Mouse (Mus musculus): ENCODE results near the gene Rab5b.
A peak's percentile ranks its signal among the peaks of the same experiment; 100 is the strongest.

Rab5b gene

DNA sequence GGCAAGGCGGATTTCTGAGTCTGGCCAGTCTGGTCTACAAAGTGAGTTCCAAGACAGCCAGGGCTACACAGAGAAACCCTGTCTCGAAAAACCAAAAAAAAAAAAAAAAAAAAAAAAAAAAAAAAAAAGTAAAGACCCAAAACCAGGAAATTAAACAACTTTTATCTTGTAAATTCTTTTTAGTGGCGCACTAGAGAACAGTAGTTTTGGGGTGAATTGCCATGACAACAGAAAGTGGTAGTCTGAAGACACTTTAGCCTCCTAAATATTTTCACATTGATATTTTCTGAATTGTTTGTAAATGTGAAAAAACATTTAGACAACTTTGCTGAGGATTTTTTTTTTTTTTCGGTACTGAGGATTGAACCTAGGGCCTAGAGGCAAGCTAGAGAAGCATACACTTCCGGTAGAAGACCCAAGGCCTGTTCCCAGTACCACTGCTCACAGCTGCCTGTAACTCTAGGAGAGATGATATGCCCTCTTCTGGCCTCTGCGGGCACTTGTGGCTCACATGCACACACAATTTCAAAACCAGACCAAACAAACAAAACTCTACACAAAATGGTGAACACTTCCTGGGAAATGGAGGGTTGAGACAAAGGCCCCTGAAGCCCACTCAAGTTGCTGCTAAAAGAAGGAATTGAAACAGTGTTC lies 1.1 kb upstream of the Rab5b start:
- no peak for DNase-seq

DNA sequence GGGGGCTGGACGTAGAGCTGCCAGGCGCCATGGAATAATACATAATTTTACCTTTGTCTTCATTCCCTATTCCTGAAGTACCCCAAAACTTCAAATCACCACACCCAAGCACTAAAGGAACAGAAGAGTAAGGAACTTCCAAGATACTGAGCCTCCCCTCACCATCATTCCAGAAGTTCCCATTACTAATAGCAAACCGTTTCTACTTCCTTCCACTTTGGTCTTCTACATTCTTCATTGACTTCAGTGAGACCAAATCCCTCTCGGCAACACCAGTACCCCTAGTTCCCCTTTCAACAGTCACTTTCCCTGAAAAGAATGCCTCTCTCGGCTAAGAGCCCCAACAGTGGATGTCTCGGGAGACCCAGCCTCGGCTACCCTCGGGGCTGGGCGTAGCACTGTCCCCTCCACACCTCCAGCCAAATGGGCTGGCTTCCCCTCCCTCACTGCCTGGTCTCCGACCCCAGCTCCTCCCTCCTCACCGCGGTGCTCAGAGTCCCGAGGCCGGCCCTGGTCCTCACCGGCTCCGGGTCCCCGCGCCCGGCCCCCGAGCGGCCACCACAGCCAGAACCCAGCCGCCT lies 563 bp downstream of the Rab5b start:
- DNase-seq, result no peak

DNA sequence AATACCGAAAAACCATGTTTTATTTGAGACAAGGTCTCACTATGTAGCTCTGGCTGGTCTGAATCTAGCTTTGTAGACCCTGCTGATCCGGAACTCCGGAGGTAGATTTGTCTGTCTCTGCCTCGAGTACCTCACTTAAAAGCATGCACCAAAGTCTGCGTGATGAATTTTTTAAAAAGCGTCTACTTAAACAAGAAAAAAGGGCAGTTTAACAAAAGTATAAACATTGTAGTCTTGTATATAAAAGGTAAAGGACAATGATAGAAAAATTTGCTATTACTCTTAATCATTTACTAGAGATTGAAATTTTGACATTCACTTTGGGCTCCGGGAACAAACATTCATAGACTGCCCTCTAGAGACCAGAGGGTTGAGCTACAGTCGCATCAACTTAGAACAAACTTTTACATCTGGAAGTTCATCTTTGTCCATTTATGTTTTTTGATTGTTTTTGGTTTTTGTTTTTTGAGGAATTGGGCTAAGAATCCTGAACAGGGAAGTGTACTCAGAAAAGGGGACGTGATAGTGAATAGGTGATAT lies 21.5 kb downstream of the Rab5b start:
- DNase-seq, result no peak

DNA sequence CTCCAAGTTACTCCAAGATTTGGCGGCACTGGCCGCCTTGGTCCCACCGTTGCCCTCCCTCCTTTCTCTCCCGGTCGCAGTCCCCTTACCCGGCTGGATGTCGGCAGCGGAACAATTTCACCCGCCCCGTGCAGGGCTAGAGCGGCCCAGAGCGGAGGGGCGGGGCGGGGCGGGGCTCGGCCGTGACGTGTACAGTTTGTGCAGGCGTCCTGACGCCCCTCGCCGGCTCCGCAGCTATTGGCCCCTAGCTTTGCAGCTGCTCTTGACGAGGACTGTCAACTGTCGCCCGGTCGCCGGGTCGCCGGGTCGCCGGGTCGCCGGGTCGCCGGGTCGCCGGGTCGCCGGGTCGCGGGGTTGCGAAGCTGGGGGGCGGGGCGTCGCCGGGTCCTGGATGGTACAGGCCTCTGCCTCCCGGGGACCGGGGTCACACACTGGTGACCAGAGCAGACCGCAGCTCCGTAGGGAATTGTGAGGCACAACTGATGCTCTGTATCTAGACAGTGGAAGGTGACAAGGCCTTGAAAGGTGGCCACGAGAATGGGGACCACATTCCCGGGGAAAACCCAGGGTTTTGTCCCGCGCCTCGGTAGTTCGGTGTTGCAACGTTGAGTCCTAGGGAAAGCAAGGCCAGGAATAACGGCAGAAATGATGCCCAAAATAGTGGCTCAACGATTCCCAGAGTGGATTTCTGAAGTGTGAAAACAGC lies 22.1 kb downstream of the Rab5b start, which contains the start of gene Suox:
Suox (minus strand) TSS at position 311 of the 706 bp plus-strand sequence.
- peak; percentile 74 for DNase-seq

DNA sequence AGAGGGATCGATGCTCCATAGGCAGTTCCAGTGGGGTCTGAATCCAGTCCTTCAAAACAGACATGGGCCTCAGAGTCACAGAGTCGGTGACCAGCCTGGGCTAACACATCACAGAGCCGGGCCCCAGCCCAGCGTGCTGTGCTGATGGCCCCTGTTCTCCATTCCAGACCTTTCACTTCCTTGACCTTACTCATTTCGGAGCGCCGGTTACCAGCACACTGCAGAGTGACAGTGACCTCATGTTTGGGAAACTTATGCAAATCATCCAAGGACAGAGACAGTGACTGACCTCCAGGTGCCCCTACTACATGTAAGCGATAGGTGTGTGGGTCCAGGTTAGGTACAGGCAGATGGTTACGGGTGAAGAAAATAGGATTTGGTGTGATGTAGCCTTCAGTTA lies 24.9 kb downstream of the Rab5b start:
- DNase-seq, result no peak

DNA sequence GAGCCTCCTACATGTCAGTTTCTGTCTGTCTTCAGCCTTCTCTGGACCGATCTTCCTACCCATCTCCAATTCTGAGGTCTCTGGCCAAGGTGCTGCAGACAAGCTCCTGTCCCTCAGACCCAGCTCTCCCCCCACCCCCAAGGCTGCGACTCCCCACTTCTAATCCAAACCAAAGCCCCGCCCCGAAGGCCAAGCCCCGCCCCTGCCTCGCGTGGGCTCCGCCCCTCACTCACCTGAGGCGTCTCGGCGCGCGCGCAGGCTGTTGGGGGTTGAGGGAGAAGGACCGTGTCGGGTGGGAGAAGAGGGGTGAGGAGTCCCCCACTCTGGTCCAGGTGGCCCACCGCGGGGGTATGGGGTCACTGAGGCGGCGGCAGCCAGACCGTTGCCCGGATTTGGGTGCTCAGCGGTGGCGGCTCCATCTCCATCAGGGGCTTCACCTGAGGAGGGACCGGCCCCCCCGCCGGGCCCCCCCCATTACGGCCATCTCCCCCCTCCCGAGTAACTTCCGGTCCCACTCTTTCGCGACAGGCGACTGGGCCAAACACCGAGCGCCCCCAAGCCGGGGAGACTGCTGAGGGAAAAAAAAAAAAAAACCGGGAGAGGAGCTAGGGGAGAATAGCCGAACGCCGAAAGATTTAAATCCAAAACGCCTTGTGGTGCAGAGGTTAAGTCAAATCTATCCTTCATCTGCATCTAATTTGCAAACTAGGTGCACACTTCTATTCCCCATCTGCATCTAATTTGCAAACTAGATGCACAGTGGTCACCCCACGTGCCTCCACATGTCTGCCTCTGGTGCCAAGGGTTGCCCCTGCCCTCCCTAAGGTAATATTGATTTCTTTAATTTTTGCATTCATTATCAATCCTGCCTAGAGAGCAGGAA lies 27.0 kb downstream of the Rab5b start:
- DNase-seq, result peak; percentile 86

DNA sequence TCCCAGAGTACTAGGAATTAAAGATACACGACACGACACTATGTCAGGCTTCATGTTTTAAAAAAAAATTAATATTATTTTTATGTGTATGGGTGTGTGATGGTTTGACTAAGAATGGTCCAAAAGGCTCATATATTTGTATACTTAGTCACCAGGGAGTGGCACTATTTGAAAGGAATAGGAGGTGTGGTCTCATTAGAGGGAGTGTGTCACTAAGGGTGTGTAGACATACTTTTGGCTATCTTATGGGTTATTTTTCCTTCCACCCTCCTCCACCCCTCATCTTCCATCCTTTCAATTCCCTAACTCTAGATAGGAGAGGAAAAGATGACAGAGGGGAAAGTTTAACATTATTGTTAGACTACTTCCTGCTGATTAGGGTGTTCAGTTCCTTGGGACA lies 30.3 kb downstream of the Rab5b start:
- DNase-seq, result no peak

DNA sequence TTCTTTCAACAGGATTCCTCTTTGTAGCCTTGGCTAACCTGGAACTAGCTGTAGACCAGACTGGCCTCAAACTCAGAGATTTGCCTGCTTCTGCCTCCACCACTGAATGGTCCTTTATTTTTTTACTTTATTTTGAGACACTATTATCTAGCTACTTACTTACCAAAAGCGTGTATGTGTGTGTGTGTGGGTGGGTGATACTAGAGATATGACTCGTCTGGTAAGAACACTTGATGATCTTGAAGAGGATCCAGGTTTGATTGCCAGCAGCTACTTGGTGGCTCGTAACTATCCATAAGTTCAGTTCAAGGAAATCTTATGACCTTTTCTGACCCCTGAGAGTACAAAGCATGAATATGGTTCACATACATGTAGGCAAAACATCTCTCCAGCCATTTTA lies 30.8 kb downstream of the Rab5b start:
- DNase-seq, result no peak

DNA sequence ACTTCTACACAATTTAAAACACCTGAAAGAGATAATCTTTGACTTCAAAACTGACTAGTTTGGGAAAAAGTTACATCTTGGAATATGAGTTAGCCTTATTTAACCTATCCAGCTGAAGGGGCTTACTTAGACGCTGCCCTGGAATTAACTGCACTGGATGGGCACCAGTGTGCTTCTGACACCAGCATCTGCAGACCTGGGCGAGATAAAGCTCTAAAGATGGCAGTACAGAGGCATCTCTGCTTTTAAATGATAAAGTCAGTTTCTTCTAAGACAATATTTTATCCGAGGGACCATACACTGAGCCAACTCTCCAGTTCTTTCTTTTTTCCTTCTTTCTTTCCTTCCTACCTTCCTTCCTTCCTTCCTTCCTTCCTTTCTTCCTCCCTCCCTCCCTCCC lies 31.3 kb downstream of the Rab5b start:
- no peak for DNase-seq

DNA sequence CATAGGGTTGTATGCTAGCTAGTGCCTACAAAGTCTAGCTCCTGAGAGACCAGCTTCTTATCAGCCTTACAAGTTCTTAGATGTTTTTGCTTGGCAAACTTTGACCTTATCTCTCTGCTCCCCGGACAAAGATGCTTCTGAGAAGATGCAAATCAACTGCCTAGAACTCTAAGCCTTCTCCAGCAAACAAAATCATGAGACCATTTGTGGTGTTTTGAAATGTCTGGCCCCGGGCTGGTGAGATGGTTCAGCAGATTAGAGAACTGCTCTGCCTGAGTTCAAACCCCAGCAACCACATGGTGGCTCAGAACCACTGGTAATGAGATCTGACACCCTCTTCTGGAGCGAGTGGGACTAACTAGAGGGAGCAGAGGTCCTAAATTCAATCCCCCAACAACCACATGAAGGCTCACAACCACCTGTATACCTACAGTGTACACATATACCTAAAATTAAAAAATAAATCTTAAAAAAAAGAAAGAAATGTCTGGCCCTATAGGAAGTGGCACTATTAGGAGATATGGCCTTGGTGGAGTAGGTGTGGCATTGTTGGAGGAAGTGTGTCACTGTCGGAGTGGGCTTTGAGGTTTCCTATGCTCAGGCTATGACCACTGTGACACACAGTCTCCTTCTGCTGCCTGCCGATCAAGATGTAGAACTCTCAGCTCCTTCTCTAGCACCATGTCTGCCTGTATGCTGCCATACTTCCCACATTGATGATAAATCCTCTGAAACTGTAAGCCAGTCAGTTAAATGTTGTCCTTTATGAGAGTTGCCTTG lies 32.4 kb downstream of the Rab5b start:
- no peak for DNase-seq

DNA sequence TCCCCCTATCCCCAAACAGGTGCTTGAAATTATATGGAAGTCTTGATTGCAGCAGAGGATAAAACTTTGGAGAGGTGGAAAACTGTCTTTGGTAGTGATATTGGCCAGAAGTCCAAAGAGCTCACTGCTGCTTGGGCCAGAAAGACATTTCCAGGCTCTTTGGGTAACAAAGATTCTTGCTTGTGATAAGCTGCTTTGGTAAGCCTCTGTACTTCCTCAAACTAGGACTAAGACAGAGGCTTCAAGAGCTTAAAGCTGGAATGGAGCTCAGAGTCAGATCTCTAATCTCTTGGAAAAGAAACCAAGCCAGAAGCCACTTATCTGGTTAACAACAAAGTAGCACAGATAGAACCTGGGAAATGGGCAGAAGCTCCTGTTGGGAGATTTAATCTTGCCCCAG lies 33.6 kb downstream of the Rab5b start:
- DNase-seq, result no peak

DNA sequence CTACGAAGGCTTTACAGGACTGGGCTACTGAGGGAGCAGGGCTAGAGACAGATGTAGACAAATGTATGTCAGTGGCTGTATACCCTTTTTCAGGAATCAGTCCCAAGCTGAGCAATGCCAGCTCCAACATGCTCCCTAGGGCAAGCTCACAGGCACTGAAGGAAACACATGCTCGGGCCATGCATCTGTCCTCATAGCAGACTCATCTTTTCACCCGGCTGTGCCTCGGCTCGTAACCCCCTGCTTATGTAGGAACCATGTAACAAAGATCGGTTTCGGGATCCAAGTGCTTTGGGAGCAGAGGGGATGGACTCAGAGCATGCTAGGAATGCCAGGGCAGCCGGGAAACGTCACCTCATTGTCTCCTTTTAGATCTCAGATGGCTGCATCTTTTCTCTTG lies 36.6 kb downstream of the Rab5b start:
- no peak for DNase-seq

DNA sequence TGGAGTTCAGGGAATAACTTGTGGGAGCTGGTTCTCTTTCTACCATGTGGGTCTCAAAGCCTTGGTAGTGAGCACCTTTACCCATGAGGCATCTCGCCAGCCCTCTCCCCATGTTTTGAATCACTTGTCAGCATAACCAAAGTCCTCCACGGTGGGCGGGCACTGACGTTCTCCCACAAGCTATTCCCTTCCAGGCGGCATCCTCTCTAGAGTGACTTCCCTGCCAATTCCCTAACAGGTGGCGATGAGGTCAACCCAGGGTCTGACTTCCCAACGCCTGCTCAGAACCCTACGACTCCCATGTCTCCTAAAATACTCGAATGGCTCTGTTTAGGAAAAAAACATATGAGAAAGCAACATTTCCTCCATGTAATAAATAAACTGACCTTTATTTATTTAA lies 38.2 kb downstream of the Rab5b start:
- DNase-seq, result no peak

DNA sequence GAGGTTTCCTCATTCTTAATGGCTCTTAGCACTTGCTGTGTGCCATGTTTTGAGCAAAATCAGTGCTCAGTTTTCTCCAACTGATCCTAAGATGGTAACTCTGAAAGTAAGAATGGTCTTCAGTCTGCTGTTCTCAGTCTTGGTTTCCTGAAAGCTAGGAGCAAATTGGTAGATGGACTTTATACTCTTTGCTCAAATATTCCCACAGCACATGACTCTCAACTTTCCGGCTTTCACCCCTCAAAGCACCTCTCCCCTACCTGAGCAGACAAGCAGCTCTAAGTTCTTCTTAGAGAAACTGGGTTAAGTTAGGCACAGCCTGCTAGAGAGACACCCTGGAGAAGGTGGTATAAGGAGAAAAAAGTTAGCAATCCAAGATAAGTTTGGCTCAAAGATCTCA lies 39.3 kb downstream of the Rab5b start:
- no peak for DNase-seq

DNA sequence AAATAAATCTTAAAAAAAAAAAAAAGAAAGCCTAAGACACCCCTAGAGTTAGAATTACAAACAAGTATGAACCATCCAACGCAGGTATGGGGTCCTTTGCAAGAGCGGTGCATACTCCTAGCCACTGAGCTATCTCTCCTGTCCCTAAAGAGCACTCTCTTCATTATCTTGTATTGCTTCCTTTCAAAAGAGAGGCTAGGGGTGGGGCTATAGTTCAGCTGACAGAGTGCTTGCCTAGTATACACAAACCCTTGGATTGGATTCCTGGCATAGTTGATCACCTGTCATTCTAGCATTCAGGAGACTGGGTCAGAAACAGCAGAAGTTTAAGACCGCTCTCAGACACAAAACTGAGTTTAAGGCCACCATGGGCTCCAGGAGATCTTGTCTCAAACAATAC lies 40.8 kb downstream of the Rab5b start:
- no peak for DNase-seq

DNA sequence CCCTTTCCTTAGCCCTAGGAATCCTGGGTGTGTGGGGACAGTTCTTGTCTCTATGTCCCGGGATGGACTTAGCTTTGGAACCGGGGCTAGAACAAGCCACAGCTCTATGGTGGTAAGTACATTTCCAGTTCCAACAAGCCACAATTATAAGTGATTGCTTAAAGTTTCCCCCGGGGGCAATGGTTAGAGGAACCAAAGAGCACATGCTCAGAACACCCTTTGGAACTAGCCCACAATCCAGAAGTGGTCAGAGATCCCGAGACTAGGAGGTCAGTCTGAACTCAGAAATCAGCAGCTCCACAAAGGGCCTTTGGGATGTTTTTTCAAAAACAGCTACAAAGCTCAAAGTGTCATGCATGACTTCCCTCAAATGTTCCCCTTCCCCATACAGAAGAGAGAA lies 42.2 kb downstream of the Rab5b start:
- no peak for DNase-seq

DNA sequence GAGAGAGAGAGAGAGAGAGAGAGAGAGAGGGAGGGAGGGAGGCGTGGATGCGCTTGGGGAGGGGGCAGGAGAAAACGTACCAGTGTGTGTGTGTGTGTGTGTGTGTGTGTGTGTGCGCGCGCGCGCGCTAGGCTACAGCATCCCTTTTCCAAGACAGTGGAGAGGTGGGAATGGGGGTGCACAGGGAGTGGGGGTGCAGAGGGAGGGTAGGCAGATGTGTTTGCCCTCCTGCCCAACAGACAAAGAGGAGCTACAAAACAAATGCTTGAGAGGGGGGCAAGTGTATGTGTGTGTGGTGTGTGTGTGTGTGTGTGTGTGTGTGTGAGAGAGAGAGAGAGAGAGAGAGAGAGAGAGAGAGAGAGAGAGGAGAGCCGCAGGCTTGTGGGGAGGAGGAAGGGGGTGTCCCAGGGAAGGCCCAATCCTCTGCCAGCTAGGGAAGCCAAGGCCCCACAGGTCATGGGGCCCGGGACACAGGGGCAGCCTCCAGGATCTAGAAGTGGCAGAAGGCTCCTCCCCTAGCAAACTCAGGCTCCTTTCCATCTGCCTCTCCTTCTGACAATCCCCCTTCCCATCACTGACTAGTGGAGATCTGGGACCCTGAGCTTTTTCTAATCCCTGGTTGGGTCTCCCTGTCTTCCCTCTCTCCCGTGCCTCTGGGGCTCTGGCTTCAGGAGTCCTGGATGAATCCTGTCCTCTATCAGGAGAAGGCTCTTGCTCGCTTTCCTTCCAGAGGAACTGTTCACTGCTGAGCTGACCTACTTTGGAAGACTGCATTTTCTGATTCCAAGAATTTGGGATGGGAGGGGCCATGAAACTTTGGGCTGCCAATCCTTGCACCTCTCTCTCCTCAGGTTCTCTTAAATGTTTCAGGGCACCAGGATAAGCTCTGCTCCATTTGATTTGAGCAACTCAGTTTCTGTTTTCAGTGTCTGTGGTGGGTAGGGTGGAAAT lies 49.6 kb downstream of the Rab5b start:
- DNase-seq, result peak; percentile 35

DNA sequence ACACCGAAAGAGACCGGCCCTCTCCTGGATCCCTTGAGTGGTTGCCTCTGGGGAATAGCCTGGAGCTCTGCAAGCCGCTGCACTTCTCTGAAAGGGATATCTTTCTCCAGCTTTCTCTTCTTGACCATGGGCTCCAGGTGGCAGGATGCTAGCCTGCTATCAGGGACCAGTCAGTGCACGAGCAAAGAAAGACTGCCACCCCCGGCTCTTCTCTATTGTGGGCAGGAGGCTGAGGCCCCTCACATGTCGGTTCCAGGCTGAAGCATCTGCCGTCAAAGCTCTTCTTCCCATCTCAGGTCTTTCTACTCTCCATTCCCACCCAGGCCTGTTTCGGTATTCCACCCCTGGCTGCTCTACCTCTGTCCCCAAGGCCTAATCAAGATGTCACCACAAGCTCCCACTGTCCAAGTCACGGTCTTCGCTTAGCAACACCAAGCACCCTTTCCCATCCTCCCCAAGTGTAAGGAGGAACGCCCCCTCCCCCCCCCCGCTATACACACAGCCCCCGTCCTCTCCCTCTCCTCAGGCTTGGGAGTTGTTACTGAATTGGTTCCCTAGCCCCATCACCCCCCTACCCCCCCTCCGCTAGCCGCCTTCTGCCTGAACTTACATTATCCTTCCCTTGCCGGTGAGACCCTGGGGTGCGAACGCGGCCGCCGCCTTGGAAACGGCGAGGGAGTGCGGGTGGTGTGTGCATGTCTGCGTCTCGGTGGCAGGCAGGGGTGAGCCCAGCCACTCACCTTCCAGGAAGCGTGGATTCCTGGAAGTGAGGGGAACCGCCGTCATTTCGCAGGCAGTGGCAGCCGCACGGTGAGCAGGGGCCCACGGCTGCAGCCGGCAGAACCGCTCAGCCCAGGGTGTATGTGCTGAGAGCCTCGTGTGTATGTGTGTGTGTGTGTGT lies 50.7 kb downstream of the Rab5b start, which contains the start of gene Ikzf4:
Ikzf4 (minus strand) TSS at position 881 of the 901 bp plus-strand sequence.
- DNase-seq, result peak; percentile 45

DNA sequence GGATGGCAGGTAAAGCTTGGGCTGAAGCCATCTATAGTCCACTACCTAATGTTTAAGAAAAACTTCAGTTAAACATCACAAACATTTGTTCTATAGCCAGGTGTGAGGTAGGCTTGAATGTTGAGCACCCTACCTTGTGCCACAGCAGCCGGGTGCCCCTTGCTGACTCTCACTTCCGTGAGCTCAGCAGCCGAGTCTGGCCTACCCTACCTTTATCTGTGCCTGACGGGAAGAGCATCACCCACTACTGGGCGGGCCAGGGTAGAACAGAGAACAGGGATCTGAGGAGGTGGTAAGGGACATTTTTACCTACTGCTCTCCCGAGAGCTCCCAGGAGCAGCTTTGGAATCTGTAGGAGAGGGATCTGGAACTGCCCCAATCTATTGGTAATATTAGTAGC lies 53.3 kb downstream of the Rab5b start:
- DNase-seq, result no peak

DNA sequence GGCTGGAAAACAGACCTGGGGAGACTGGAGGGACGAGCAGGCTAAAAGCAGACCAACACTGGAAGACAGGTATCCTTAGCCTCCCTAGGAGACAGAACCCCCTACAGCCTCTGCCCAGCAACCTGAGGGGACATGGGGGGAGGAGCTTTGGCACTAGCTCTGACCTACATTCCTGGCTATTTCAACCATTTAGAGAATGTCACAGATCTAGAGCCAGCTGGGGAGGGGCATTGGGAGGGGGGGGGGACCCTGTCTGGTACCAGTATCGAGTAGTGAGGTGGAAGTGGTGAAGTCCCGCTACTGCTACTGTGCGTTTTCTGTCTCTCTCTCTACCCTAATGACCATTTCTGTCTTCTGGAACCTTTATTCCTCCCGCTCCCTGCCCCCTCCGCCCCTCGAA lies 54.2 kb downstream of the Rab5b start:
- DNase-seq, result no peak

Measured in cerebellum, adult 11 months (tissue).